In genomic region chr10:38357539-38358232, GRCm38 (mm10) we compare ENCODE assay signal across 10 mouse cellular contexts.
DNase-seq lines count a peak whose midpoint lies in the region; ATAC-seq and TF ChIP-seq lines count a peak whose summit lies in the region.
"Had no signal": no experiment of that assay in that cellular context is flagged by ENCODE, and none has a peak within 500 bp of the region (broad histone marks: within the 10 kb centered on the region; RNA-seq: fewer than 3 reads in every experiment).

No protein-coding gene starts in this region.

- H3K27ac ChIP-seq in forebrain, postnatal 0 days (ENCODE audit: low read depth, low read length), result no peak overlapping the region
- H3K27ac ChIP-seq in olfactory bulb, adult 2 months (ENCODE audit: insufficient read depth, low read depth, low read length), result peak overlapping the region; percentile 56; the same call in 1 of the 2 replicates
- no peak overlapping the region for H3K27ac ChIP-seq in left cerebral cortex, adult 2 months
- H3K27ac ChIP-seq: macrophage had no signal

- peak; percentile 93 for ATAC-seq in forebrain, postnatal 0 days
- ATAC-seq in megakaryocyte progenitor cell, adult 5-6 weeks (replicated peaks; ENCODE audit: poor library complexity), result no peak

- intact Hi-C loops in left cerebral cortex, adult 2 months (cut with DNase I), result no loop called here

- no peaks in the 10 kb centered on the region for H3K4me1 ChIP-seq in forebrain, postnatal 0 days (ENCODE audit: insufficient read depth)
- peaks cover 3% of the 10 kb centered on the region; the same call in 1 of the 2 replicates for H3K4me1 ChIP-seq in olfactory bulb, adult 2 months (ENCODE audit: control insufficient read depth, insufficient read depth, low read length)

- H3K36me3 ChIP-seq in forebrain, postnatal 0 days (ENCODE audit: insufficient read depth), result no peaks in the 10 kb centered on the region

- no peak for TF ChIP-seq POLR2A in olfactory bulb, adult 2 months (IDR thresholded peaks at IDR 0.05; ENCODE audit: insufficient read depth, low read depth, low read length)

- H3K4me3 ChIP-seq in forebrain, postnatal 0 days (ENCODE audit: low read depth, low read length), result no peak overlapping the region
- no peak overlapping the region for H3K4me3 ChIP-seq in olfactory bulb, adult 2 months (ENCODE audit: insufficient read depth, low read depth, low read length)
- H3K4me3 ChIP-seq in left cerebral cortex, adult 2 months, result no peak overlapping the region

- H3K27me3 ChIP-seq in forebrain, postnatal 0 days (ENCODE audit: insufficient read depth, low read length), result no peaks in the 10 kb centered on the region

- WGBS in forebrain, postnatal 0 days, result 53% methylated on average over 1 of the region's 1 CpGs
- 21% methylated on average over 1 of the region's 1 CpGs for WGBS in olfactory bulb, adult 2 months

- no peaks in the 10 kb centered on the region for H3K9me3 ChIP-seq in forebrain, postnatal 0 days (ENCODE audit: low read length)

- no peak overlapping the region for H3K9ac ChIP-seq in forebrain, postnatal 0 days

- no peak for TF ChIP-seq CTCF in forebrain, postnatal 0 days (IDR thresholded peaks at IDR 0.05; ENCODE audit: low read depth)
- TF ChIP-seq CTCF in olfactory bulb, adult 2 months (IDR thresholded peaks at IDR 0.05; ENCODE audit: insufficient read depth, low read depth, low read length), result no peak
- TF ChIP-seq CTCF in left cerebral cortex, adult 2 months (IDR thresholded peaks at IDR 0.05), result no peak

- no peak overlapping the region for H3K4me2 ChIP-seq in forebrain, postnatal 0 days (ENCODE audit: low read depth)

- DNase-seq in layer of hippocampus, adult 11-12 months (ENCODE audit: low spot score), result peak; percentile 6
- no peak for DNase-seq in layer of hippocampus, adult 8-10 months (ENCODE audit: low spot score in 2 of 2)
- DNase-seq in embryo, embryonic 9.5 days (ENCODE audit: extremely low spot score), result peak; percentile 16
- peak; percentile 70 for DNase-seq in forebrain, postnatal 0 days
- no peak for DNase-seq in left cerebral cortex, adult 2 months (ENCODE audit: extremely low spot score in 1 of 2, low spot score in 2 of 2)
- no peak for DNase-seq in c-Kit-positive CD71-positive TER-119-positive erythroid progenitor cells, embryonic 14.5 days (ENCODE audit: low spot score)
- DNase-seq: kidney, adult 9 months had no signal

Comparison
In these comparisons a context has a peak if more than half of its experiments do, and no peak if none do; other contexts are left out.
1. DNase-seq: peak in layer of hippocampus, adult 11-12 months (single experiment), embryo, embryonic 9.5 days (single experiment) and forebrain, postnatal 0 days (single experiment); none in layer of hippocampus, adult 8-10 months (0 of 2), left cerebral cortex, adult 2 months (0 of 2) and c-Kit-positive CD71-positive TER-119-positive erythroid progenitor cells, embryonic 14.5 days (single experiment).